Mouse (Mus musculus): ENCODE measurements around the gene Ifrd2. TPM values are rescaled to one million over a fixed set of nuclear protein-coding genes. Genes with fewer than 3 reads are reported as not detected.

Gene Ifrd2
- polyA plus RNA-seq, 1 experiment from 2014 or later: 14.5 TPM

Other genes with a start within 250 kb of the Ifrd2 start
- 20.1 and 21.1 TPM in 2 replicates for gene Hemk1, start 249.3 kb upstream of the Ifrd2 start, polyA plus RNA-seq (2015; fragmentation: Nextera tagmentation; extraction: Ambion mirVana)
- gene 6430571L13Rik, start 247.0 kb upstream of the Ifrd2 start, polyA plus RNA-seq (2015; fragmentation: Nextera tagmentation; extraction: Ambion mirVana): 9.7 TPM in 2 replicates
- gene Cacna2d2, start 188.0 kb upstream of the Ifrd2 start, polyA plus RNA-seq (2015; fragmentation: Nextera tagmentation; extraction: Ambion mirVana): 10.2 and 10.3 TPM in 2 replicates
- 48.0 and 50.5 TPM in 2 replicates for gene Tmem115, start 53.7 kb upstream of the Ifrd2 start, polyA plus RNA-seq (2015; fragmentation: Nextera tagmentation; extraction: Ambion mirVana)
- 45.1 and 45.7 TPM in 2 replicates for gene Cyb561d2, start 45.4 kb upstream of the Ifrd2 start, polyA plus RNA-seq (2015; fragmentation: Nextera tagmentation; extraction: Ambion mirVana)
- gene Nprl2, start 45.4 kb upstream of the Ifrd2 start, polyA plus RNA-seq (2015; fragmentation: Nextera tagmentation; extraction: Ambion mirVana): 78.4 and 81.6 TPM in 2 replicates
- 4.6 TPM in 2 replicates for gene Zmynd10, start 40.3 kb upstream of the Ifrd2 start, polyA plus RNA-seq (2015; fragmentation: Nextera tagmentation; extraction: Ambion mirVana)
- 44.4 and 45.3 TPM in 2 replicates for gene Rassf1, start 36.1 kb upstream of the Ifrd2 start, polyA plus RNA-seq (2015; fragmentation: Nextera tagmentation; extraction: Ambion mirVana)
- gene Tusc2, start 24.4 kb upstream of the Ifrd2 start, polyA plus RNA-seq (2015; fragmentation: Nextera tagmentation; extraction: Ambion mirVana): 123 and 125 TPM in 2 replicates
- gene Hyal2, start 19.7 kb upstream of the Ifrd2 start, polyA plus RNA-seq (2015; fragmentation: Nextera tagmentation; extraction: Ambion mirVana): 82.9 and 88.7 TPM in 2 replicates
- 7.9 and 9.5 TPM in 2 replicates for gene Hyal1, start 10.7 kb upstream of the Ifrd2 start, polyA plus RNA-seq (2015; fragmentation: Nextera tagmentation; extraction: Ambion mirVana)
- gene Naa80, start 8.8 kb upstream of the Ifrd2 start, polyA plus RNA-seq (2015; fragmentation: Nextera tagmentation; extraction: Ambion mirVana): 21.4 and 23.1 TPM in 2 replicates
- 1.8 TPM in 2 replicates for gene Hyal3, start 6.8 kb upstream of the Ifrd2 start, polyA plus RNA-seq (2015; fragmentation: Nextera tagmentation; extraction: Ambion mirVana)
- gene Sema3b, start 21.6 kb downstream of the Ifrd2 start, polyA plus RNA-seq (2015; fragmentation: Nextera tagmentation; extraction: Ambion mirVana): 4.3 and 4.9 TPM in 2 replicates
- 299 and 386 TPM in 2 replicates for gene Gnai2, start 47.7 kb downstream of the Ifrd2 start, polyA plus RNA-seq (2015; fragmentation: Nextera tagmentation; extraction: Ambion mirVana)
- 31.8 and 40.4 TPM in 2 replicates for gene Slc38a3, start 81.9 kb downstream of the Ifrd2 start, polyA plus RNA-seq (2015; fragmentation: Nextera tagmentation; extraction: Ambion mirVana)
- 2.1 and 2.2 TPM in 2 replicates for gene Gnat1, start 92.1 kb downstream of the Ifrd2 start, polyA plus RNA-seq (2015; fragmentation: Nextera tagmentation; extraction: Ambion mirVana)
- gene Sema3f, start 122.8 kb downstream of the Ifrd2 start, polyA plus RNA-seq (2015; fragmentation: Nextera tagmentation; extraction: Ambion mirVana): 26.0 and 31.2 TPM in 2 replicates
- 280 and 292 TPM in 2 replicates for gene Rbm5, start 183.4 kb downstream of the Ifrd2 start, polyA plus RNA-seq (2015; fragmentation: Nextera tagmentation; extraction: Ambion mirVana)

Data from midbrain, embryonic 15.5 days (tissue).